Mouse (Mus musculus): Measurements from ENCODE around the gene Ccdc42. TPM values are rescaled to one million over a fixed set of nuclear protein-coding genes. Genes with fewer than 3 reads are reported as not detected.

The Ccdc42 gene
- polyA plus RNA-seq, 1 experiment from 2014 or later = 1.2 TPM

- no peak overlapping the region for H3K9ac ChIP-seq
- no peak overlapping the region for H3K4me3 ChIP-seq (ENCODE audit: low read depth, low read length)
- 37% methylated on average over 4 of the region's 4 CpGs for WGBS
- no peaks in the 10 kb centered on the region for H3K4me1 ChIP-seq (ENCODE audit: insufficient read depth)
- H3K36me3 ChIP-seq (ENCODE audit: insufficient read depth) = no peaks in the 10 kb centered on the region
- H3K9me3 ChIP-seq (ENCODE audit: low read depth, low read length) = no peaks in the 10 kb centered on the region
- peak; percentile 66 for DNase-seq
- TF ChIP-seq CTCF (IDR thresholded peaks at IDR 0.05; ENCODE audit: low read depth) = no peak
- no peak overlapping the region for H3K27ac ChIP-seq (ENCODE audit: low read depth)
- peak; percentile 55; the same call in 1 of the 2 replicates for ATAC-seq (ENCODE audit: insufficient read depth)
- H3K4me2 ChIP-seq = no peak overlapping the region
- no peaks in the 10 kb centered on the region for H3K27me3 ChIP-seq (ENCODE audit: insufficient read depth, low read length)
Measured at GRCm38 (mm10) chr11:68550358-68550757, 36.5 kb upstream of the Ccdc42 start.

- DNase-seq = peak; percentile 60
- TF ChIP-seq CTCF (IDR thresholded peaks at IDR 0.05; ENCODE audit: low read depth) = peak; percentile 57
- no peak for ATAC-seq (ENCODE audit: insufficient read depth)
- H3K4me1 ChIP-seq (ENCODE audit: insufficient read depth) = no peaks in the 10 kb centered on the region
- H3K4me2 ChIP-seq = no peak overlapping the region
- H3K9ac ChIP-seq = no peak overlapping the region
- no peak overlapping the region for H3K27ac ChIP-seq (ENCODE audit: low read depth)
- no peak overlapping the region for H3K4me3 ChIP-seq (ENCODE audit: low read depth, low read length)
- H3K27me3 ChIP-seq (ENCODE audit: insufficient read depth, low read length) = no peaks in the 10 kb centered on the region
- no peaks in the 10 kb centered on the region for H3K9me3 ChIP-seq (ENCODE audit: low read depth, low read length)
- H3K36me3 ChIP-seq (ENCODE audit: insufficient read depth) = no peaks in the 10 kb centered on the region
- 33% methylated on average over 8 of the region's 8 CpGs for WGBS
Measured at GRCm38 (mm10) chr11:68553981-68554471, 32.8 kb upstream of the Ccdc42 start.

GRCm38 (mm10) chr11:68555918-68556584 is 30.8 kb upstream of the Ccdc42 start, which contains the start of gene Mfsd6l:
TSS of gene Mfsd6l (plus strand) at chr11:68556186.
- Histone ChIP-seq H3K9me3 (ENCODE audit: low read depth, low read length) (no peaks in the 10 kb centered on the region), H3K27ac (ENCODE audit: low read depth) (no peak within 1 kb of the TSS), H3K4me3 (ENCODE audit: low read depth, low read length) (peak within 1 kb of the TSS; percentile 38), H3K4me2 (peak within 1 kb of the TSS; percentile 59), H3K36me3 (ENCODE audit: insufficient read depth) (no peaks in the 10 kb centered on the region), H3K27me3 (ENCODE audit: insufficient read depth, low read length) (no peaks in the 10 kb centered on the region), H3K9ac (peak within 1 kb of the TSS; percentile 38), H3K4me1 (ENCODE audit: insufficient read depth) (no peaks in the 10 kb centered on the region)
- ATAC-seq (ENCODE audit: insufficient read depth) = peak; percentile 40
- 8% methylated on average over 37 of the region's 37 CpGs for WGBS
- peak; percentile 80 for DNase-seq
- peak; percentile 80 for TF ChIP-seq CTCF (IDR thresholded peaks at IDR 0.05; ENCODE audit: low read depth)

- Histone ChIP-seq H3K27ac (ENCODE audit: low read depth) (no peak overlapping the region), H3K9me3 (ENCODE audit: low read depth, low read length) (no peaks in the 10 kb centered on the region), H3K4me1 (ENCODE audit: insufficient read depth) (no peaks in the 10 kb centered on the region), H3K4me2 (no peak overlapping the region), H3K36me3 (ENCODE audit: insufficient read depth) (no peaks in the 10 kb centered on the region), H3K9ac (no peak overlapping the region), H3K27me3 (ENCODE audit: insufficient read depth, low read length) (no peaks in the 10 kb centered on the region), H3K4me3 (ENCODE audit: low read depth, low read length) (no peak overlapping the region)
- ATAC-seq (ENCODE audit: insufficient read depth) = no peak
- DNase-seq = no peak
- TF ChIP-seq CTCF (IDR thresholded peaks at IDR 0.05; ENCODE audit: low read depth) = peak; percentile 55
- WGBS = 62% methylated on average over 1 of the region's 1 CpGs
Measured at GRCm38 (mm10) chr11:68559546-68559945, 27.3 kb upstream of the Ccdc42 start.

- no peak overlapping the region for H3K4me2 ChIP-seq
- WGBS = 75% methylated on average over 11 of the region's 11 CpGs
- H3K9ac ChIP-seq = no peak overlapping the region
- H3K9me3 ChIP-seq (ENCODE audit: low read depth, low read length) = no peaks in the 10 kb centered on the region
- no peaks in the 10 kb centered on the region for H3K27me3 ChIP-seq (ENCODE audit: insufficient read depth, low read length)
- no peak for TF ChIP-seq CTCF (IDR thresholded peaks at IDR 0.05; ENCODE audit: low read depth)
- no peak overlapping the region for H3K27ac ChIP-seq (ENCODE audit: low read depth)
- no peak overlapping the region for H3K4me3 ChIP-seq (ENCODE audit: low read depth, low read length)
- no peaks in the 10 kb centered on the region for H3K36me3 ChIP-seq (ENCODE audit: insufficient read depth)
- ATAC-seq (ENCODE audit: insufficient read depth) = no peak
- peak; percentile 24 for DNase-seq
- H3K4me1 ChIP-seq (ENCODE audit: insufficient read depth) = no peaks in the 10 kb centered on the region
Measured at GRCm38 (mm10) chr11:68561957-68562950, 24.6 kb upstream of the Ccdc42 start.

GRCm38 (mm10) chr11:68564356-68565031 is 22.3 kb upstream of the Ccdc42 start:
- Histone ChIP-seq H3K9me3 (ENCODE audit: low read depth, low read length) (no peaks in the 10 kb centered on the region), H3K4me2 (no peak overlapping the region), H3K36me3 (ENCODE audit: insufficient read depth) (no peaks in the 10 kb centered on the region), H3K4me1 (ENCODE audit: insufficient read depth) (no peaks in the 10 kb centered on the region), H3K27me3 (ENCODE audit: insufficient read depth, low read length) (no peaks in the 10 kb centered on the region), H3K9ac (no peak overlapping the region), H3K4me3 (ENCODE audit: low read depth, low read length) (no peak overlapping the region), H3K27ac (ENCODE audit: low read depth) (no peak overlapping the region)
- no peak for TF ChIP-seq CTCF (IDR thresholded peaks at IDR 0.05; ENCODE audit: low read depth)
- WGBS = 62% methylated on average over 13 of the region's 13 CpGs
- ATAC-seq (ENCODE audit: insufficient read depth) (no peak), DNase-seq (no peak)
